Comparison of ENCODE assay signal across 8 mouse cellular contexts in genomic region chr6:88626912-88627311, GRCm38 (mm10). TPM values are rescaled to one million over a fixed set of nuclear protein-coding genes. Genes with fewer than 3 reads are reported as not detected.
DNase-seq lines count a peak whose midpoint lies in the region; ATAC-seq and TF ChIP-seq lines count a peak whose summit lies in the region.

No protein-coding gene starts in this region.

- peak overlapping the region; percentile 95 for H3K4me2 ChIP-seq in embryonic facial prominence, embryonic 14.5 days (ENCODE audit: low read depth, low read length)
- peak overlapping the region; percentile 94 for H3K4me2 ChIP-seq in hindbrain, embryonic 16.5 days (ENCODE audit: low read length)
- peak overlapping the region; percentile 91 for H3K4me2 ChIP-seq in midbrain, postnatal 0 days (ENCODE audit: low read depth, low read length, poor library complexity, severe bottlenecking)

- 19% methylated on average over 11 of the region's 11 CpGs for WGBS in embryonic facial prominence, embryonic 14.5 days
- 18% methylated on average over 11 of the region's 11 CpGs for WGBS in hindbrain, embryonic 16.5 days
- WGBS in midbrain, postnatal 0 days, result 11% methylated on average over 11 of the region's 11 CpGs

- no peaks in the 10 kb centered on the region for H3K9me3 ChIP-seq in embryonic facial prominence, embryonic 14.5 days (ENCODE audit: control insufficient read depth, low read length)
- H3K9me3 ChIP-seq in hindbrain, embryonic 16.5 days (ENCODE audit: control insufficient read depth, low read length), result no peaks in the 10 kb centered on the region
- no peaks in the 10 kb centered on the region for H3K9me3 ChIP-seq in midbrain, postnatal 0 days (ENCODE audit: low read length)

- peak overlapping the region; percentile 90 for H3K27ac ChIP-seq in layer of hippocampus, adult 2 months
- no peak overlapping the region for H3K27ac ChIP-seq in embryonic facial prominence, embryonic 14.5 days (replicated peaks; ENCODE audit: low read depth, low read length)
- H3K27ac ChIP-seq in hindbrain, embryonic 16.5 days (ENCODE audit: low read depth, low read length), result peak overlapping the region; percentile 78
- H3K27ac ChIP-seq in midbrain, postnatal 0 days (ENCODE audit: low read depth, low read length), result peak overlapping the region; percentile 85

- H3K36me3 ChIP-seq in embryonic facial prominence, embryonic 14.5 days (ENCODE audit: control insufficient read depth, insufficient read depth, low read length), result no peaks in the 10 kb centered on the region
- no peaks in the 10 kb centered on the region for H3K36me3 ChIP-seq in hindbrain, embryonic 16.5 days (ENCODE audit: control insufficient read depth, insufficient read depth, low read length)
- H3K36me3 ChIP-seq in midbrain, postnatal 0 days (ENCODE audit: insufficient read depth, low read length), result no peaks in the 10 kb centered on the region

- DNase-seq in layer of hippocampus, adult 2 months (ENCODE audit: low spot score in 2 of 2), result no peak
- no peak for DNase-seq in layer of hippocampus, postnatal 10 days (ENCODE audit: low spot score in 2 of 2)
- DNase-seq in embryonic facial prominence, embryonic 14.5 days (ENCODE audit: low spot score), result no peak
- DNase-seq in midbrain, postnatal 0 days (ENCODE audit: low spot score), result peak; percentile 54
- DNase-seq in gastrocnemius, postnatal 4 days (ENCODE audit: low spot score in 2 of 2), result no peak
- DNase-seq in adrenal gland, postnatal 14 days, result no peak
- no peak for DNase-seq in T-cell, adult 2 months (ENCODE audit: low spot score)

- no peak for ATAC-seq in embryonic facial prominence, embryonic 14.5 days (ENCODE audit: low read depth)
- ATAC-seq in hindbrain, embryonic 16.5 days, result peak; percentile 60
- peak; percentile 51; the same call in 1 of the 2 replicates for ATAC-seq in midbrain, postnatal 0 days (ENCODE audit: low FRiP score)

- H3K4me3 ChIP-seq in layer of hippocampus, adult 2 months, result peak overlapping the region; percentile 64
- H3K4me3 ChIP-seq in embryonic facial prominence, embryonic 14.5 days (ENCODE audit: low read depth, low read length), result peak overlapping the region; percentile 47
- peak overlapping the region; percentile 51 for H3K4me3 ChIP-seq in hindbrain, embryonic 16.5 days (ENCODE audit: low read length)
- peak overlapping the region; percentile 52 for H3K4me3 ChIP-seq in midbrain, postnatal 0 days (ENCODE audit: low read depth, low read length)

- H3K4me1 ChIP-seq in embryonic facial prominence, embryonic 14.5 days (ENCODE audit: control insufficient read depth, insufficient read depth, low read length), result peaks cover 11% of the 10 kb centered on the region
- peaks cover 6% of the 10 kb centered on the region for H3K4me1 ChIP-seq in hindbrain, embryonic 16.5 days (ENCODE audit: control insufficient read depth, insufficient read depth, low read depth, low read length)
- no peaks in the 10 kb centered on the region for H3K4me1 ChIP-seq in midbrain, postnatal 0 days (ENCODE audit: insufficient read depth, low read length)

- no peaks in the 10 kb centered on the region for H3K27me3 ChIP-seq in embryonic facial prominence, embryonic 14.5 days (replicated peaks; ENCODE audit: control insufficient read depth, insufficient read depth, low read length)
- H3K27me3 ChIP-seq in hindbrain, embryonic 16.5 days (replicated peaks; ENCODE audit: control insufficient read depth, insufficient read depth, low read length), result no peaks in the 10 kb centered on the region
- no peaks in the 10 kb centered on the region for H3K27me3 ChIP-seq in midbrain, postnatal 0 days (ENCODE audit: insufficient read depth, low read length)

- no peak for TF ChIP-seq CTCF in layer of hippocampus, adult 2 months (conservative IDR thresholded peaks at IDR 0.05)
- TF ChIP-seq CTCF in midbrain, postnatal 0 days (IDR thresholded peaks at IDR 0.05), result no peak

- peak overlapping the region; percentile 61 for H3K9ac ChIP-seq in embryonic facial prominence, embryonic 14.5 days (ENCODE audit: low read depth, low read length)
- peak overlapping the region; percentile 68 for H3K9ac ChIP-seq in hindbrain, embryonic 16.5 days (ENCODE audit: low read depth, low read length)
- peak overlapping the region; percentile 71 for H3K9ac ChIP-seq in midbrain, postnatal 0 days (replicated peaks; ENCODE audit: low read length, poor library complexity, severe bottlenecking)

RNA-seq across cellular contexts. Expression of gene Kbtbd12, which starts 10.8 kb away (rescaled TPM):
- 1 to 10 TPM in 1 of 2 experiments, under 1 TPM in 1; 0.97 to 1.1 TPM for total RNA-seq in layer of hippocampus, adult 2 months (2021)
- under 1 TPM; 0.67 to 0.78 TPM for total RNA-seq in layer of hippocampus, postnatal 10 days (2021)
- 3.7 TPM in 2 replicates for polyA plus RNA-seq in embryonic facial prominence, embryonic 14.5 days (2014; fragmentation: Nextera tagmentation; extraction: Ambion mirVana)
- polyA plus RNA-seq in hindbrain, embryonic 16.5 days (2015; fragmentation: Nextera tagmentation; extraction: Ambion mirVana), result 0.60 and 0.74 TPM in 2 replicates
- 0.16 and 0.38 TPM in 2 replicates for total RNA-seq in midbrain, postnatal 0 days (2014; rRNA removed)
- polyA plus RNA-seq in midbrain, postnatal 0 days (2015; fragmentation: Nextera tagmentation; extraction: Ambion mirVana), result 0.25 TPM in 1 of 2 replicates, not detected in the other
- total RNA-seq in gastrocnemius, postnatal 4 days (2021), result 10 to 100 TPM; 28.1 to 29.6 TPM
- 0.52 and 0.86 TPM in 2 replicates for total RNA-seq in adrenal gland, postnatal 14 days (2021)

Comparison
In these comparisons a context has a peak if more than half of its experiments do, and no peak if none do; other contexts are left out.
1. RNA of gene Kbtbd12, which starts 10.8 kb away (total RNA-seq): 28.1 to 29.6 TPM in gastrocnemius, postnatal 4 days; 0.97 to 1.1 TPM in layer of hippocampus, adult 2 months, 0.67 to 0.78 TPM in layer of hippocampus, postnatal 10 days, 0.52 to 0.86 TPM in adrenal gland, postnatal 14 days and 0.16 to 0.38 TPM in midbrain, postnatal 0 days; every median in the first group is over 10 times any median in the second.
2. Peak in every context shown above with its lines, with median percentiles within 50 percentile points of each other: H3K4me3 ChIP-seq, H3K4me2 ChIP-seq and H3K9ac ChIP-seq.